Mouse (Mus musculus): ENCODE measurements around the gene Smbd1.

GRCm38 (mm10) chr16:32858356-32858755 is 48.1 kb upstream of the Smbd1 start:
- no peak for TF ChIP-seq CTCF (IDR thresholded peaks at IDR 0.05; ENCODE audit: low read depth, low read length)
- TF ChIP-seq POLR2AphosphoS5 (IDR thresholded peaks at IDR 0.05; ENCODE audit: insufficient replicate concordance, low read depth, low read length), result no peak

All from G1E (cell line).